Mouse (Mus musculus): ENCODE data around the gene Jade2. TPM values are rescaled to one million over a fixed set of nuclear protein-coding genes. Genes with fewer than 3 reads are reported as not detected.

Jade2 gene
- polyA plus RNA-seq, 1 experiment from 2014 or later: 1.7 TPM

DNA sequence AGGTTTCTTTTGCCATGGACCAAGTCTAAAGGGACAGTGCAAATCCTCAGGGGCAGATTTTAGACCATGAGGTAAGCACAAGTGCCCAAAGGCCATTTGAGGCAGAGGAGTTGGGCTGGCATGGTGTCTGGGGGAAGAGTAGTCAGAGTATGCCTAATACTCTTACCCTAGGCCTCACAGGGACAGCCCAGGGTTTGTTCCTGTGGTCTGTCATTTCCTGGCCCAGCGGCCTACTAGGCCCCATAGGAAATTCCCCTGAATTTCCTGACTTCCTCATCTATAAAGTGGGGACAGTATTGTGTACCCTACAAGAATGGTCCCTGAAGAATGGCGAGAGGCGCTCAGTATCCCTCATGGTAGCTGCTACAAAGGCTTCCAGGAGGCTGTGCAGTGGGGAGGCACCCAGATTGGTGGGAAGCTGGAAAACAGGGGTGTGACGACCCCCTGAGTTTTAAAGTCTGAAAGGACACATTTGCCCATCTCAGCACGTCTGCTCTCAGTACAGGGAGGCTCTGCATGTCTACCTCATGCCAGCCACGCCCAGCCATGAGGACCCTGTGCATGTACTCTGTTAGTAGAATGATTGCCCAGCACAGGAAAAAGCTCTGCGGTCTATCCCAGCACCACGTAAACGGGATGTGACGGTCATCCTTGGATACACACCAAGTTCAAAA lies 23.9 kb downstream of the Jade2 start:
- no peaks in the 10 kb centered on the region for H3K27me3 ChIP-seq (replicated peaks; ENCODE audit: control insufficient read depth, insufficient read depth, low read length)
- WGBS: 84% methylated on average over 10 of the region's 10 CpGs
- H3K4me3 ChIP-seq (ENCODE audit: low read depth, low read length): no peak overlapping the region
- no peak for TF ChIP-seq CTCF (IDR thresholded peaks at IDR 0.05; ENCODE audit: low read depth)
- H3K27ac ChIP-seq (ENCODE audit: low read depth, low read length): no peak overlapping the region
- H3K4me2 ChIP-seq (replicated peaks; ENCODE audit: low read depth): no peak overlapping the region
- H3K9me3 ChIP-seq (ENCODE audit: control insufficient read depth): no peaks in the 10 kb centered on the region
- ATAC-seq: no peak
- H3K9ac ChIP-seq (ENCODE audit: low read depth, low read length): no peak overlapping the region
- peaks cover 31% of the 10 kb centered on the region; the same call in 1 of the 2 replicates for H3K36me3 ChIP-seq (ENCODE audit: control insufficient read depth, insufficient read depth)
- no peaks in the 10 kb centered on the region; the same call in 1 of the 2 replicates for H3K4me1 ChIP-seq (replicated peaks; ENCODE audit: control insufficient read depth, insufficient read depth, low read length)

DNA sequence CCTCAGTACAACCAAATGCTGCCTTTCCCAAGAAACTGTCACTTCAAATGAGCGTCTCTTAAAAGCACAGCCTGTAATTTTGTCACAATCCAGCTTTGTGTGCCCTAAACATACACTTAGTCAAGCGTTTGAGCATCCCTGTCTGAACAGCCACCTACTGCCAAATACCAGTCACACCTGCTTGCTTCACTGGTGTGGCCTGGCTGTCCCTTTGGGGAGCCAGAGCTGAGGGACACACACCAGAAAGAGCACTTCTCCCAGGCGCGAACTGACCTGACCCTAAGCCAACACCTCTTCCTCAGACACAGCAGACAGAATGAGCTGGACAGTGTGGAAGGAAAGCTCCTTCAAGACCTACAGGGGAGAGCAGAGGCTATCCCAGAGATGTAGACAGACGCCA lies 24.5 kb downstream of the Jade2 start:
- WGBS: 83% methylated on average over 5 of the region's 5 CpGs
- H3K27me3 ChIP-seq (replicated peaks; ENCODE audit: control insufficient read depth, insufficient read depth, low read length): no peaks in the 10 kb centered on the region

DNA sequence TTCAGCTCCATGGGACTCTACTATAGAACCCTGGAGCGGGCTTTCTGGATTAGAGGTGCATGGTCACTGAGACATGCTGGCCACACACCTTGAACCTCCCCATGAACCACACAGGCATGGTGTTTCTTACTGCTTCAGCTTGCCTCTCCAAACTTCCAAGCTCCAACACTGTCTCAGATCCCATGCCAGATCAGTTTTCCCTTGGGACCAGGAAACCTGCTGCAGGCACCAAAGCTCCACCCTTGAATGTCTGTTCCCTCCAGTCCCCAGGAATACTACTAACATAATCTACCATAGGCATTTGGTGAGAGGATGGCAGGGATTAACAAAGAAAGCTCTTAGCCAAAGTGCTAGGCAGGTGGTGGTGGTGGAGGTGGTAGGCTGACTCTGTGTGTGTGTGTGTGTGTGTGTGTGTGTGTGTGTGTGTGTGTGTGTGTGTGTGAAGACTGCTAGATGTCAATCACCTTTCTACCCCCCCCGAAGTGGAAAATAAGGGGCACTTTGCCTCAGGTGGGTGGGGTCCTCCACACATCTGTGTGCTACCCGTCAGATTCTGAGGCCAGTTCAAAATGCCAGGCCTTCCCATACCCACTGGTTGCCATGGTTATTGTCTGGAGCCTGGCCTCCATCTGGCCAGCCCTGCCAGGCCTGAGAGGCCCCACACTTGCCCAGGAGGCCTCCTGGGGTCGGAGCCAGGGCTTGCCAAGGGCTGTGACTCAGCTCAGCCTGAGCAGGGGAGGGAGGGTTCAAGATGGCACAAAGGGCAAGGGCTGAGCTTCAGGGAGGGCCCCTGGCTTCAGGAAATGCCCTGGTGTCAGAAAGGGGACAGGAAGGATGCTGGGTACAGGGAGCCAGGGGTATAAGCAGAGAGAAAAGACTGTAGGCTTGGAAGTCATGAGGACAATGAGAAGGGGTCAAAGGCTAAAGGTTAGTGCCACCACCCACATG lies 25.2 kb downstream of the Jade2 start:
- peak; percentile 90 for ATAC-seq

More for the DNA sequence above, 24.5 kb downstream of the Jade2 start:
- no peak overlapping the region for H3K9ac ChIP-seq (ENCODE audit: low read depth, low read length)
- TF ChIP-seq CTCF (IDR thresholded peaks at IDR 0.05; ENCODE audit: low read depth): no peak
- no peak overlapping the region for H3K4me2 ChIP-seq (replicated peaks; ENCODE audit: low read depth)
- H3K36me3 ChIP-seq (ENCODE audit: control insufficient read depth, insufficient read depth): peaks cover 31% of the 10 kb centered on the region; the same call in 1 of the 2 replicates
- H3K4me1 ChIP-seq (replicated peaks; ENCODE audit: control insufficient read depth, insufficient read depth, low read length): no peaks in the 10 kb centered on the region; the same call in 1 of the 2 replicates
- no peaks in the 10 kb centered on the region for H3K9me3 ChIP-seq (ENCODE audit: control insufficient read depth)
- peak overlapping the region; percentile 50; the same call in 1 of the 2 replicates for H3K27ac ChIP-seq (ENCODE audit: low read depth, low read length)
- ATAC-seq: no peak
- no peak overlapping the region for H3K4me3 ChIP-seq (ENCODE audit: low read depth, low read length)

DNA sequence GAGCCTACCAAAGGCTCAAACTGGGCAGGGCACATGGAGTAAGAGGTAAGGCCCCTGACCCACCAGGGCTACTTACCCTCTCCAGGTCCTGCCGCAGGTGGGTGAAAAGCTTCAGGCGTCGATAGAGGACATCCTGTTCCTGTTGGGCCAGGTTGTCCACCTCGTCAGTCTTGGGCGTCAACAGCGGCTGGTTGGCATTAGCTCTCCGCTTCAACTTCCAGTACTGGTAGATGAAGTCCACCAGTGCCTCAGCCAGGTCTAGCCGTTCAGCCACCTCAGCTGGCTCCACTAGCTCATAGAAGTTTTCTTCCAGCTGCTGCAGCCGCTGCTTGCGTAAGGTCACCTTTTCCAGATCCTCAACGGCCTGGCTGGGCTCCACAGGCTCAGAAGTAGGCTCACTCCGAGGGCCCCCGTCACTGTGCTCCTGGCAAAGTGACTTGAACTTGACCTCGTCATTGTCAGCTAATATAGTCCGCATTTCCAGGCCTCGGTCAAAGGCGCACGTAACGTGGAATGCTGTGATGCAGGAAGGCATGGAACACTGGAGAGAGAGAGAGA lies 32.5 kb downstream of the Jade2 start:
- H3K4me3 ChIP-seq (ENCODE audit: low read depth, low read length): no peak overlapping the region
- ATAC-seq: no peak
- WGBS: 93% methylated on average over 19 of the region's 19 CpGs
- H3K4me1 ChIP-seq (replicated peaks; ENCODE audit: control insufficient read depth, insufficient read depth, low read length): no peaks in the 10 kb centered on the region
- H3K9ac ChIP-seq (ENCODE audit: low read depth, low read length): no peak overlapping the region
- H3K27me3 ChIP-seq (replicated peaks; ENCODE audit: control insufficient read depth, insufficient read depth, low read length): no peaks in the 10 kb centered on the region
- H3K27ac ChIP-seq (ENCODE audit: low read depth, low read length): no peak overlapping the region
- peaks cover 53% of the 10 kb centered on the region for H3K36me3 ChIP-seq (ENCODE audit: control insufficient read depth, insufficient read depth)
- H3K4me2 ChIP-seq (replicated peaks; ENCODE audit: low read depth): no peak overlapping the region
- no peak for TF ChIP-seq CTCF (IDR thresholded peaks at IDR 0.05; ENCODE audit: low read depth)
- H3K9me3 ChIP-seq (ENCODE audit: control insufficient read depth): no peaks in the 10 kb centered on the region

More for the DNA sequence above, 25.2 kb downstream of the Jade2 start:
- no peak for TF ChIP-seq CTCF (IDR thresholded peaks at IDR 0.05; ENCODE audit: low read depth)
- Histone ChIP-seq H3K9ac (ENCODE audit: low read depth, low read length) (no peak overlapping the region), H3K9me3 (ENCODE audit: control insufficient read depth) (no peaks in the 10 kb centered on the region), H3K27me3 (replicated peaks; ENCODE audit: control insufficient read depth, insufficient read depth, low read length) (no peaks in the 10 kb centered on the region), H3K27ac (ENCODE audit: low read depth, low read length) (peak overlapping the region; percentile 50; the same call in 1 of the 2 replicates), H3K4me2 (replicated peaks; ENCODE audit: low read depth) (no peak overlapping the region), H3K36me3 (ENCODE audit: control insufficient read depth, insufficient read depth) (peaks cover 33% of the 10 kb centered on the region; the same call in 1 of the 2 replicates), H3K4me1 (replicated peaks; ENCODE audit: control insufficient read depth, insufficient read depth, low read length) (no peaks in the 10 kb centered on the region; the same call in 1 of the 2 replicates), H3K4me3 (ENCODE audit: low read depth, low read length) (no peak overlapping the region)
- WGBS: 58% methylated on average over 4 of the region's 4 CpGs

DNA sequence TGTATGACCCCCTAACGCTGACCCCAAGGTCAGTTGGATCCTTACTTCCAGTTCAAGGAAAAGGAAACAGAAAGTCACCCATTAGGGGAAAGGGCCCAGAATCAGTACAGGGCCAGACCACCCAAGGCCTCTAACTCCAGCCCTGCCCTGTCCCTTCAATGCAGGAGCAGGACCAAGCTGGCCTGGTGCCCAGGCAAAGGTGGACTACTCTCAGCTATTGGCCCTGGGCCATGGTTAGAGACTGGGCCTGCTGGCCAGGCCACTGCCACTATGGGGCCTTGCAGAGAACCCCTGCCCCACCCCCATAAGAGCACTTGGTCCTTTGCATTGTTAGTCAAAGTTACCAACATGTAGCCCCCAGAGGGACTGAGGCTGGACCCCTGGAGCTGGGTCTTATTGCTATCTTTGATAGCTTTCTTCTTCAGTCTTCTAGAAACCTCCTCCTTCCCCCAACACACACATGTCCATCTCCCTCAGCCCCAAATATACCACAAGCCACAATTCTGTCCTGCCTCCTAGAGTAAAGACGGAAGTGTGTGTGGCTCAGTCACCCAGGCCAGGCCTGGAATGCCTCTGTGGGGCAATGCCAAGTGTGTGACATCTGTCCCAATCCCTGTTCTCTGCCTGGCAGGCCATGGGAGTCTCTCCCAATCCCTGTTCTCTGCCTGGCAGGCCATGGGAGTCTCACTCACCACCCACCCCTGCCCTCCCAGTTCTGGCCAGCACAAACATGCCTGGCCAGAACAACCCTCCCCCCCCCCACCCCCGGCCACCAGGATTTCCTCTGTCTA lies 33.3 kb downstream of the Jade2 start:
- no peak for ATAC-seq
- H3K27me3 ChIP-seq (replicated peaks; ENCODE audit: control insufficient read depth, insufficient read depth, low read length): no peaks in the 10 kb centered on the region
- TF ChIP-seq CTCF (IDR thresholded peaks at IDR 0.05; ENCODE audit: low read depth): no peak

More for the DNA sequence above, 33.3 kb downstream of the Jade2 start:
- H3K9me3 ChIP-seq (ENCODE audit: control insufficient read depth): no peaks in the 10 kb centered on the region
- no peak overlapping the region for H3K27ac ChIP-seq (ENCODE audit: low read depth, low read length)
- H3K9ac ChIP-seq (ENCODE audit: low read depth, low read length): no peak overlapping the region
- 94% methylated on average over 3 of the region's 3 CpGs for WGBS
- H3K4me1 ChIP-seq (replicated peaks; ENCODE audit: control insufficient read depth, insufficient read depth, low read length): no peaks in the 10 kb centered on the region
- H3K4me2 ChIP-seq (replicated peaks; ENCODE audit: low read depth): no peak overlapping the region
- H3K36me3 ChIP-seq (ENCODE audit: control insufficient read depth, insufficient read depth): peaks cover 56% of the 10 kb centered on the region
- no peak overlapping the region for H3K4me3 ChIP-seq (ENCODE audit: low read depth, low read length)

All from intestine, postnatal 0 days (tissue).